Mouse (Mus musculus) lung, embryonic 16.5 days (tissue): ENCODE results near the gene Adprh. TPM values are rescaled to one million over a fixed set of nuclear protein-coding genes. Genes with fewer than 3 reads are reported as not detected.

Experiments used
- ATAC-seq: fragments of 200-750 bp; cut with Nextera tagmentation; 2 replicates; pipeline ENCODE4 v1.8.0; 2017; ENCODE audit warnings: low read depth, mild to moderate bottlenecking, moderate library complexity
- H3K27ac ChIP-seq: fragments of 300-500 bp; sonication (generic); 2 replicates; pipeline ENCODE4 v1.5.1; 2014; ENCODE audit warnings: mild to moderate bottlenecking, control low read depth, low read length
- H3K27me3 ChIP-seq: fragments of 300-500 bp; sonication (generic); 2 replicates; pipeline ENCODE4 v1.6.1; 2014; ENCODE audit warnings: low read depth, low read length, mixed read lengths; ENCODE audit not compliant: control insufficient read depth, insufficient read depth
- H3K36me3 ChIP-seq: fragments of 300-500 bp; sonication (generic); 2 replicates; pipeline ENCODE4 v1.6.1; 2014; ENCODE audit warnings: low read length; ENCODE audit not compliant: control insufficient read depth, insufficient read depth
- H3K4me1 ChIP-seq: fragments of 300-500 bp; sonication (generic); replicated peaks from 2 replicates; pipeline ENCODE4 v1.6.1; 2014; ENCODE audit warnings: low read length, mixed read lengths; ENCODE audit not compliant: control insufficient read depth, insufficient read depth
- H3K4me2 ChIP-seq: fragments of 300-500 bp; sonication (generic); 2 replicates; pipeline ENCODE4 v1.6.1; 2014; ENCODE audit warnings: low read depth, low read length, control low read depth
- H3K4me3 ChIP-seq: fragments of 300-500 bp; sonication (generic); 2 replicates; pipeline ENCODE4 v1.5.1; 2014; ENCODE audit warnings: mild to moderate bottlenecking, low read length, control low read depth
- H3K9ac ChIP-seq: fragments of 300-500 bp; sonication (generic); 2 replicates; pipeline ENCODE4 v1.6.1; 2014; ENCODE audit warnings: low read length, control low read depth
- H3K9me3 ChIP-seq: fragments of 300-500 bp; sonication (generic); 2 replicates; pipeline ENCODE4 v1.6.1; 2016; ENCODE audit warnings: low read length; ENCODE audit not compliant: control insufficient read depth
- WGBS: fragments of 180-500 bp; shearing (Covaris S2); extraction: QIAGEN DNeasy Blood & Tissue Kit; methylation state at CpG from one replicate; pipeline ENCODE4 v1.1.7; 2014; 5-methylcytosine and 5-hydroxymethylcytosine counted together
- polyA plus RNA-seq: library from polyadenylated mRNA; unstranded; fragments of >200 nt; fragmentation: Nextera tagmentation; extraction: Ambion mirVana; gene quantifications from 2 replicates; pipeline ENCODE4 v1.2.1, GENCODE M21; 2015

The Adprh gene
- 77.2 and 78.2 TPM in 2 replicates for polyA plus RNA-seq

- Histone ChIP-seq H3K4me3 (peak within 1 kb of the TSS; percentile 86), H3K27ac (peak within 1 kb of the TSS; percentile 94), H3K27me3 (no peaks in the 10 kb centered on the region), H3K4me2 (peak within 1 kb of the TSS; percentile 90), H3K9ac (peak within 1 kb of the TSS; percentile 99), H3K36me3 (peaks cover 8% of the 10 kb centered on the region), H3K9me3 (no peaks in the 10 kb centered on the region), H3K4me1 (peaks cover 9% of the 10 kb centered on the region)
- WGBS, result under 1% methylated on average over 46 of the region's 61 CpGs
- ATAC-seq, result peak; percentile 99
These were observed at the start of gene Adprh for GRCm38 (mm10) chr16:38452442-38453202. Adprh (minus strand) TSS chr16:38452703.

- no peaks in the 10 kb centered on the region for H3K4me1 ChIP-seq
- H3K9me3 ChIP-seq, result no peaks in the 10 kb centered on the region
- H3K9ac ChIP-seq, result no peak overlapping the region
- no peak for ATAC-seq
- no peaks in the 10 kb centered on the region for H3K27me3 ChIP-seq
- peaks cover 10% of the 10 kb centered on the region for H3K36me3 ChIP-seq
- H3K4me3 ChIP-seq, result no peak overlapping the region
- no peak overlapping the region for H3K4me2 ChIP-seq
- no peak overlapping the region for H3K27ac ChIP-seq
- 77% methylated on average over 7 of the region's 7 CpGs for WGBS
These were observed 44.2 kb upstream of the Adprh start for GRCm38 (mm10) chr16:38496604-38497140.

GRCm38 (mm10) chr16:38493890-38494289 lies 41.4 kb upstream of the Adprh start:
- H3K4me3 ChIP-seq, result no peak overlapping the region
- ATAC-seq, result no peak
- no peak overlapping the region for H3K27ac ChIP-seq
- no peak overlapping the region for H3K9ac ChIP-seq
- 74% methylated on average over 10 of the region's 10 CpGs for WGBS
- H3K4me1 ChIP-seq, result no peaks in the 10 kb centered on the region
- peaks cover 8% of the 10 kb centered on the region for H3K36me3 ChIP-seq
- no peaks in the 10 kb centered on the region for H3K9me3 ChIP-seq
- H3K27me3 ChIP-seq, result no peaks in the 10 kb centered on the region
- H3K4me2 ChIP-seq, result no peak overlapping the region

- H3K4me1 ChIP-seq, result no peaks in the 10 kb centered on the region
- 83% methylated on average over 3 of the region's 3 CpGs for WGBS
- no peak overlapping the region for H3K4me3 ChIP-seq
- no peaks in the 10 kb centered on the region for H3K27me3 ChIP-seq
- H3K9me3 ChIP-seq, result no peaks in the 10 kb centered on the region
- no peak overlapping the region for H3K4me2 ChIP-seq
- no peak overlapping the region for H3K27ac ChIP-seq
- peaks cover 5% of the 10 kb centered on the region for H3K36me3 ChIP-seq
- no peak for ATAC-seq
- no peak overlapping the region for H3K9ac ChIP-seq
These were observed 40.0 kb upstream of the Adprh start for GRCm38 (mm10) chr16:38492551-38492950.

GRCm38 (mm10) chr16:38483582-38484309 lies 31.2 kb upstream of the Adprh start:
- Histone ChIP-seq H3K27ac (no peak overlapping the region), H3K4me1 (peaks cover 8% of the 10 kb centered on the region; the same call in 1 of the 2 replicates), H3K9me3 (no peaks in the 10 kb centered on the region), H3K27me3 (peaks cover 8% of the 10 kb centered on the region; the same call in 1 of the 2 replicates), H3K9ac (peak overlapping the region; percentile 47; the same call in 1 of the 2 replicates), H3K4me3 (peak overlapping the region; percentile 47), H3K36me3 (no peaks in the 10 kb centered on the region), H3K4me2 (peak overlapping the region; percentile 63)
- ATAC-seq, result peak; percentile 49
- 18% methylated on average over 41 of the region's 42 CpGs for WGBS

GRCm38 (mm10) chr16:38482780-38483562 lies 30.5 kb upstream of the Adprh start:
- peak overlapping the region; percentile 63 for H3K4me2 ChIP-seq
- no peaks in the 10 kb centered on the region for H3K36me3 ChIP-seq
- WGBS, result 13% methylated on average over 32 of the region's 32 CpGs
- ATAC-seq, result peak; percentile 51
- H3K4me1 ChIP-seq, result peaks cover 8% of the 10 kb centered on the region; the same call in 1 of the 2 replicates
- peak overlapping the region; percentile 35; the same call in 1 of the 2 replicates for H3K9ac ChIP-seq
- no peak overlapping the region for H3K27ac ChIP-seq
- no peaks in the 10 kb centered on the region for H3K9me3 ChIP-seq
- peak overlapping the region; percentile 47 for H3K4me3 ChIP-seq
- peaks cover 8% of the 10 kb centered on the region; the same call in 1 of the 2 replicates for H3K27me3 ChIP-seq

GRCm38 (mm10) chr16:38481327-38481726 lies 28.8 kb upstream of the Adprh start:
- Histone ChIP-seq H3K27me3 (peaks cover 8% of the 10 kb centered on the region; the same call in 1 of the 2 replicates), H3K9ac (no peak overlapping the region), H3K27ac (no peak overlapping the region), H3K4me2 (no peak overlapping the region), H3K4me1 (peaks cover 13% of the 10 kb centered on the region), H3K4me3 (no peak overlapping the region), H3K36me3 (no peaks in the 10 kb centered on the region), H3K9me3 (no peaks in the 10 kb centered on the region)
- no peak for ATAC-seq
- WGBS, result 65% methylated on average over 4 of the region's 4 CpGs

- no peak overlapping the region for H3K4me3 ChIP-seq
- H3K27ac ChIP-seq, result no peak overlapping the region
- peaks cover 8% of the 10 kb centered on the region for H3K4me1 ChIP-seq
- no peak overlapping the region for H3K9ac ChIP-seq
- no peaks in the 10 kb centered on the region for H3K36me3 ChIP-seq
- H3K27me3 ChIP-seq, result peaks cover 8% of the 10 kb centered on the region; the same call in 1 of the 2 replicates
- no peak for ATAC-seq
- 92% methylated on average over 3 of the region's 3 CpGs for WGBS
- no peaks in the 10 kb centered on the region for H3K9me3 ChIP-seq
- no peak overlapping the region for H3K4me2 ChIP-seq
These were observed 25.8 kb upstream of the Adprh start for GRCm38 (mm10) chr16:38478296-38478695.
